Mouse (Mus musculus): ENCODE results near the gene Nup98. TPM values are rescaled to one million over a fixed set of nuclear protein-coding genes. Genes with fewer than 3 reads are reported as not detected.
A peak's percentile ranks its signal among the peaks of the same experiment; 100 is the strongest.

Nup98 gene
- polyA plus RNA-seq, 1 experiment from 2014 or later = 49.7 TPM

DNA sequence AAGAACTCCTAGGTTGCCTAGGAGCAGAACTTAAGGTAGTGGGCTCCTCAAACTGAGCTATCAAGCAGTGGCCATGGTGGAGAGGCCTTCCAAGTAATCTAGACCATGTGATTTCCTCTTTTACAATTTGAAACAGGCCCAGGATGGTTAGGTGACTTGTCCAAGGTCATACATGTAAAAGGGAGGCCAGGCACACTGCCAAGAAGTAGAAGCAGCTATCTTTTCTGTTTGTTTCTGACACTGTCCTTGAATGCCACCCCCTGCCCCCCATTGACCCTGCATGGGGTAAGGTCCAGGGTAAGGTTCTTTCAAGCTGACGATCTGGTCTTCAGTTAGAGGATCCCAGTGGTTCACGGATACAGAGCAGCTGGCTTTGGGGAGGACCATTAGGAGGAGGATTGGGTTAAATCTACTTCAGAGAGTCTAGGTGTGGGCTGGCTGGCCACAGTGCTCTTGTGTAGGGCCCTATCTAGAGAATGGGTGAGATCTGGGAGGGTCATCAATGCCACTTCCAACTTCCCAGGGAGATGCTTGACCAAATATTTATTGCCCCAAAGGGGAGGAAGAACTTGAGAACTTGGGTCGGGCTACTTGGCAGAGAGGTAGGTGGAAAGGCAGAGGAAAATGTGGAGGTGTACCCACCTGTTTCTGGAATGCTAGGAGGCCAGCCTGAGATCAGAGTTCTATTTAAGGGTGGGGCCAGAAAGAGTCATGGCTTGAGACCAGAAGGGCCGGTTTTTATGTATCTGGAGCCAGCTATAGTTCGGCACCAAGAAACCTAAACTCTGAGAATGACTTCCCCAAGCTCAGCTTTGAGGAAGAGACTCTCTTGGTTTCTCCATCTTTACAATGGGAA lies 14.1 kb upstream of the Nup98 start:
- Histone ChIP-seq H3K36me3 (peaks cover 34% of the 10 kb centered on the region), H3K27me3 (ENCODE audit: low read depth, poor library complexity, severe bottlenecking) (no peaks in the 10 kb centered on the region), H3K4me3 (0 out of 2 replicates have a peak overlapping the region, but pooled peaks have one; percentile 79), H3K9me3 (replicated peaks) (0 out of 2 replicates have a peak, but pooled peaks cover 2% of the 10 kb centered on the region), H3K4me1 (peaks cover 13% of the 10 kb centered on the region; the same call in 1 of the 2 replicates), H3K27ac (no peak overlapping the region)
- WGBS = 87% methylated on average over 5 of the region's 5 CpGs
- peak; percentile 26 for DNase-seq (ENCODE audit: low spot score)

DNA sequence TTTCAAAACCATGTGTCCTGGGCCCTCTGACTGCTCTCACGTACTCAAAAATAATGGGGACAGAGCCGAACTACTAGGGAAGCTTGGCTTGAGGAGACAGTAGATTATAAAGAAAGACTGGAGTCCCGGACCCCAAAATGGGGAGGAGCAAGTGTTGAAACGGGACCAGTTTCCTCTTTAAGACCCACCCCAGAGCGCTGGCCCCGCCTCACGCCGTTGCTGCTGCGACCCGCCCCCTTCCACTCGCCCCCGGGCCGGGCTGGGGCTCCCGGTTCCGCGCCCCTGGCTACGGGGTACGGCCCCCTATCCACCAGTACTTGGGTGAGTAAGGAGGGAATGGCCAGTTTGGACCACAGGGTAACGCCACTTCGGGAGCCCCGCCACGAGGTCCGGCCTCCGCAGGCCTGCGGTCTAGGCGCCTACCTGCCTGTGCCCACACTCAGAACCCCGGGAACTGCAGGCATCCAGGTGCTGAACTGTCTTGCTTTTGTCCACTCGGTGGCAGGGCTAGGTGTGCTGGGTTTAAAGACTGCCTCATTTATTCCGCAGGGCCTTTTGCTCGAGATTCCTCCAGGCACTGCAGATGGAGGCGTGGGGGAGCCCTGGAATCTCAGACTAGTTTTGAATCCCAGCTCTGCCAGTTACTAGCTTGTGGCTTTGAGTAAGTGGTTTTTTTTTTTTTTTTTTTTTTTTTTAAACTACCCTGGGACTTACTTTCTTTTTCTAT lies 13.0 kb upstream of the Nup98 start:
- WGBS = 2% methylated on average over 31 of the region's 31 CpGs
- H3K36me3 ChIP-seq = peaks cover 25% of the 10 kb centered on the region

DNA sequence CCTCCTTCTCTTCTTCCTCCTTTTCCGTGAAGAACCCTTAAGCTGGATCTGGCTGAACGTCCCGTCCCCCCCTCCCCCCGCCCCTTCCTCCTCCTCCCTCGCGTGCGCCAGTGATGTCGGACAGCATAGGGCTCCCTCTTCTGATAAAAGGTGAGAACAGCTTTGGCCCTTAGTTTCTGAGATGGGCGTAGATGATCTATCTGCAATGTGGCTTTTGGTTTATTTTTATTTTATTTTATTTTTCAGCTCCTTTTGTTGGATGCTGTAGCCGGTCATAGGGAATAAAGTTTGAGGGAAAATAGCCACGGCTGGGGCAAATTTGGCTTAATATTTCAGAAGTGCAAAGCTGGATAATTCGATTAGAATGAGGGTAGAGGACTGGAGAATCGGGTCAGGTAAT lies 12.4 kb upstream of the Nup98 start:
- peak; percentile 72 for DNase-seq (ENCODE audit: low spot score)
- no peaks in the 10 kb centered on the region for H3K27me3 ChIP-seq (ENCODE audit: low read depth, poor library complexity, severe bottlenecking)
- peaks cover 19% of the 10 kb centered on the region for H3K36me3 ChIP-seq
- WGBS = under 1% methylated on average over 11 of the region's 13 CpGs
- peaks cover 13% of the 10 kb centered on the region; the same call in 1 of the 2 replicates for H3K4me1 ChIP-seq
- peak overlapping the region; percentile 87 for H3K27ac ChIP-seq
- H3K9me3 ChIP-seq (replicated peaks) = no peaks in the 10 kb centered on the region
- H3K4me3 ChIP-seq = peak overlapping the region; percentile 79

More for the DNA sequence above, 13.0 kb upstream of the Nup98 start:
- DNase-seq (ENCODE audit: low spot score) = peak; percentile 80
- Histone ChIP-seq H3K9me3 (replicated peaks) (no peaks in the 10 kb centered on the region), H3K4me1 (peaks cover 13% of the 10 kb centered on the region; the same call in 1 of the 2 replicates), H3K27ac (peak overlapping the region; percentile 87), H3K4me3 (peak overlapping the region; percentile 79), H3K27me3 (ENCODE audit: low read depth, poor library complexity, severe bottlenecking) (no peaks in the 10 kb centered on the region)

DNA sequence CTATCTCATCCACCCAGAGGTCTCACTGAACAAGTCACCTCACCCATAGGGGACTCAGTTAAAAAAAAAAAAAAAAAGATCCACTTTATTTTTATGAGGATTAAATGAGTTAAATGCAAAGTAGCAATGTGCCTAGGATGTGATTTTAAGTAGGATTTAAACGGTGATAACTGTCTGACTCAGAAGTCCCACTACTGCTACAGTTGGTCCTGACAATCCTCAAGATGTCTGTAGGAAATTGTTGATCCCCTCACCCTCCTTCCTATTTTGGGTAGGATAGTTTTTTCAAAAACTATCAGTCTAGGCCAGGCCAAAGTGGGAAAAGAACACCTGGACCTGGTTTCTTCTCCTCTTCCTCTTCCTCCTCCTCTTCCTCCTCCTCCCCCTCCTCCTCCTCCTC lies 11.9 kb upstream of the Nup98 start:
- Histone ChIP-seq H3K36me3 (peaks cover 14% of the 10 kb centered on the region), H3K9me3 (replicated peaks) (no peaks in the 10 kb centered on the region), H3K4me1 (peaks cover 13% of the 10 kb centered on the region; the same call in 1 of the 2 replicates), H3K27ac (peak overlapping the region; percentile 61; the same call in 1 of the 2 replicates), H3K27me3 (ENCODE audit: low read depth, poor library complexity, severe bottlenecking) (no peaks in the 10 kb centered on the region), H3K4me3 (peak overlapping the region; percentile 79)
- 49% methylated on average over 1 of the region's 1 CpGs for WGBS
- no peak for DNase-seq (ENCODE audit: low spot score)

DNA sequence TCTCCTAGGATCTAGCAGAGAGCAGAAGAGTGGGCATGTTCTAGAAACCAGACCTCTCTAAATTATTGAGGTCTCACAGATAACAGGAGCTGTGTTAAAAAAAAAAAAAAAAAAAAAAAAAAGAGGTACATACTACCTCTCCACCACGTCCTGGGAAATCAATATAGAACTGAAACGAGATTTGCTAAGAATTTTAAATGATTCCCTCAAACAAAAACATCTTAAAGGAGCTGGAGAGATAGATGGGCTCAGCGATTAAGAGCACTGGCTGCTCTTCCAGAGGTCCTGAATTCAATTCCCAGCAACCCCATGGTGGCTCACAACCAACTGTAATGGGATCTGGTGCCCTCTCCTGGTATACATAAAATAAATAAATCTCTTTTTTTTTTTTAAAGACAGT lies 1.1 kb upstream of the Nup98 start:
- Histone ChIP-seq H3K27ac (peak overlapping the region; percentile 97), H3K36me3 (no peaks in the 10 kb centered on the region), H3K4me1 (peaks cover 5% of the 10 kb centered on the region), H3K4me3 (peak overlapping the region; percentile 95), H3K9me3 (replicated peaks) (no peaks in the 10 kb centered on the region), H3K27me3 (ENCODE audit: low read depth, poor library complexity, severe bottlenecking) (no peaks in the 10 kb centered on the region)
- no peak for DNase-seq (ENCODE audit: low spot score)
- 67% methylated on average over 3 of the region's 3 CpGs for WGBS

DNA sequence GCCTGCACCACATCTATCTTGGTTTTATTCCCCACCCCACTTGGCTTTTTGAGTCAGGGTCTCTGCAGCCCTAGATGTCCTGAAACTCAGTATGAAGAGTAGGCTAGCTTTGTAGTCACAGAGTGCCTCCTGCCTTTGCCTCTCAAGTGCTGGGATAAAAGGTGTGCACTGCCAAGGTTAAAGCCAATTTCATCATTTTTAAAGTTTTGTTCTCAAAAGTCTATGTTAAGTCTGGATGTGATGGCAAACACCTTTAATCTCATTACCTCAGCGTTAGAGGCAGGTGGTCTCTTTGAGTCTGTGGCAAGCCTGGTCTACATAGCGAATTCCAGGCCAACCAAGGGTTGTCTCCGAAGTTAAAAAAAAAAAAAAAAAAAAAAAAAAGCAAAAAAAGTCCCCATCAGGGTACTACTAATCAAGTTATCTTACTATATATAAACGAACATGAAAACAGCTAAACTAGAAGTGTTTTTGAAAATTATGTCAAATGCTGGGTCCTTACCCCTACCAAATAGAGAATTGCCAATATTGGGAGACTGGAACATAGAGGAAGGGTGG lies 1.1 kb downstream of the Nup98 start:
- no peaks in the 10 kb centered on the region for H3K27me3 ChIP-seq (ENCODE audit: low read depth, poor library complexity, severe bottlenecking)
- peak overlapping the region; percentile 95 for H3K4me3 ChIP-seq
- H3K27ac ChIP-seq = no peak overlapping the region
- no peaks in the 10 kb centered on the region for H3K9me3 ChIP-seq (replicated peaks)
- H3K4me1 ChIP-seq = peaks cover 5% of the 10 kb centered on the region
- no peak for DNase-seq (ENCODE audit: low spot score)
- peaks cover 10% of the 10 kb centered on the region for H3K36me3 ChIP-seq
- WGBS = 61% methylated on average over 4 of the region's 4 CpGs

DNA sequence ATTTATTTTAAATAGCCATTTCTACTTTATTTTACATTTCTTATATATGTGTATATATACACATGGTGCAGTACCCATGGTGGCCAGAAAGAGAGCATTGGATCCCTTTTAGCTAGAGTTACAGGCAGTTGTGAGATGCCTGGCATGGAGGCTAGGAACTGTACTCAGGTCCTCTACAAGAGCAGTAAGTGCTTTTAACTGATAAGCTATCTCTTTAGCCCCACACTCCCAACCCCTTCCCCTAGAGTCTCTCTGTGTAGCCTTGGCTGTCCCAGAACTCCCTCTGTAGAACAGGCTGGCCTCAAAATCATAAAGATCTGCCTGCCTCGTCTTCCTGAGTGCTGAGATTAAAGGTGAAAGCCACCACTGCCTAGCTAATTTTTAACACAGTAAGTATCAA lies 4.3 kb downstream of the Nup98 start:
- peaks cover 12% of the 10 kb centered on the region for H3K36me3 ChIP-seq
- WGBS = 89% methylated on average over 1 of the region's 1 CpGs
- no peak overlapping the region for H3K4me3 ChIP-seq
- no peaks in the 10 kb centered on the region for H3K9me3 ChIP-seq (replicated peaks)
- peaks cover 5% of the 10 kb centered on the region for H3K4me1 ChIP-seq
- no peak overlapping the region for H3K27ac ChIP-seq
- H3K27me3 ChIP-seq (ENCODE audit: low read depth, poor library complexity, severe bottlenecking) = no peaks in the 10 kb centered on the region
- DNase-seq (ENCODE audit: low spot score) = no peak

DNA sequence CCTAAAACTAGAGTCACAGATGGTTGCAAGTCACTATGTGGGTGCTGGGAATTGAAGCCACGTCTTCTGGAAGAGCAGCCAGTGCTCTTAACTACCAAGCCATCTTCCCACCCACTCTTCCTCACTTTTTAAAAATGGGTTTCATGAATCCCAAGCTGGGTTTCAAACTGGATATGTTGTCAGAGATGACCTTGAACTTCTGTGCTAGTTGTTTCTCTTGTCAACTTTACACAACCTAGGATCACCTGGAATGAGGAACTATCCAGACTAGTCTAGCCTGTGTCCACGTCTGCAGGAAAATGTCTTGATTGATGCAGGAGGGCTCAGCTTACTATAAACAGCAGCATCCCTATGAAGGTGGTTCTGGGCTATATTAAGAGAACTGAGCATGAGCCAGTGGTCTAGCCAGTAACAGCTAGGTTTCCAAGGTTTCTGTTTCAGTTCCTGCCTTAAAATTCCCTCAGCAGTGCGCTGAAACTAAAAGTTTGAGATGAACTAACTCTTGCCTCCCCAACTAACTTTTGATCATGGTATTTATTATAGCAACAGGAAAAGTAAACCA lies 5.6 kb downstream of the Nup98 start:
- WGBS = 90% methylated on average over 3 of the region's 3 CpGs
- no peak overlapping the region for H3K4me3 ChIP-seq
- no peaks in the 10 kb centered on the region for H3K9me3 ChIP-seq (replicated peaks)
- no peak overlapping the region for H3K27ac ChIP-seq
- no peak for DNase-seq (ENCODE audit: low spot score)
- H3K27me3 ChIP-seq (ENCODE audit: low read depth, poor library complexity, severe bottlenecking) = no peaks in the 10 kb centered on the region
- peaks cover 5% of the 10 kb centered on the region for H3K4me1 ChIP-seq
- H3K36me3 ChIP-seq = peaks cover 16% of the 10 kb centered on the region

DNA sequence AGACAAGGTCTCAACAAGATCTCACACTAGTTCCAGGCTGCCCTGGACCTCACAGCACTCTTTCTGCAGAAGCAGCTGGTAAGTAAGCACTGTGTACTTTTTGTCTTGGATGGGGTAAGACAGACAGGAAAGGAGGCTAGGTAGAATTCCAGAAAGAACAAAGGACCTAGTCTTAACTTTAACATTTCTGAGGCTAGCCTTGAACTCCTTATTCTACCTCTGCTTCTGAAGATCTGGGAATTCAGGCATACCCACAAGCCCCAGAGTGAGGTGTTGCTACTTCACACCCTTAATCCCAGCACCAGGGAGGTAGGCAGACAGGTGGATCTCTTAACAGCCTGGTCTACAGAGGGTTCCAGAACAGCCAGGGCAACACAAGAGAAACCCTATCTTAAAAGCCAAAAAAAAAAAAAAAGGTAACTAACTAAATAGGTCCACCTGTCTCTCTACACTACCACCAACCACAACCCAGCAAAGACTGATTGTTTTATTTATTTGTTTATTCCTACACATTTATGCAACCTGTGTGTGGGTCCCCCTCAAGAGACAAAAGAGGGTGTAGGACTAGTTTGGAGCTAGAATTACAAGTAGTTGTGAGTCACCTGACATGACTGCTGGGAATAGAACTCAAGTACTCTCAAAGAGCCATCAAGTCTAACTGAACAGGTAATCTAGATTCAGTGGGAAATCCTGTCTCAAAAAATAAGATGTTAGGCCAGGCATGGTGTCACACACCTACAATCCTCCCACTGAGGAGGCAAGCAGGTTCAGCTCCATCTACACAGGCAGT lies 8.8 kb downstream of the Nup98 start:
- H3K9me3 ChIP-seq (replicated peaks) = no peaks in the 10 kb centered on the region
- no peak for DNase-seq (ENCODE audit: low spot score)
- no peaks in the 10 kb centered on the region for H3K4me1 ChIP-seq
- H3K27ac ChIP-seq = no peak overlapping the region
- H3K4me3 ChIP-seq = no peak overlapping the region
- no peaks in the 10 kb centered on the region for H3K27me3 ChIP-seq (ENCODE audit: low read depth, poor library complexity, severe bottlenecking)
- H3K36me3 ChIP-seq = peaks cover 19% of the 10 kb centered on the region

DNA sequence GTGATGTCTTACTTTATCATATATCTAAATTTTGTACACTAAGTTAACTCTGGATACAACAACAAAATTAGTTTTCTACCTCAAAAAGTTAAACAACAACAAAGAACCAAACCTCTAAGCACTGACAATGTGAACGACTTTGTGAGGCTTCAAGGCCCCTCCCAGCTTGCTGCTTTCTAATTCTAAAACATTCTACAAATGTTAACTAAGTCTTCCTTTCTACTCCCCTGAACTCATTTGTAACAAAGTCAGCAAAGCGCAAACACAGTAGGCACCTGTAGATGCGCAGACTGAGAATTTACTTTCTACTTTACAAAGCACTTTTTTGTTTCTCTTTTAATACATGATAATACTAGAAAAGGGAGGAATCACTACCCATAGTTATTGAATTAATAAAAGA lies 9.4 kb downstream of the Nup98 start:
- DNase-seq (ENCODE audit: low spot score) = no peak
- WGBS = 87% methylated on average over 3 of the region's 3 CpGs
- Histone ChIP-seq H3K36me3 (peaks cover 20% of the 10 kb centered on the region), H3K4me1 (no peaks in the 10 kb centered on the region), H3K27me3 (ENCODE audit: low read depth, poor library complexity, severe bottlenecking) (no peaks in the 10 kb centered on the region), H3K27ac (no peak overlapping the region), H3K9me3 (replicated peaks) (no peaks in the 10 kb centered on the region), H3K4me3 (no peak overlapping the region)

DNA sequence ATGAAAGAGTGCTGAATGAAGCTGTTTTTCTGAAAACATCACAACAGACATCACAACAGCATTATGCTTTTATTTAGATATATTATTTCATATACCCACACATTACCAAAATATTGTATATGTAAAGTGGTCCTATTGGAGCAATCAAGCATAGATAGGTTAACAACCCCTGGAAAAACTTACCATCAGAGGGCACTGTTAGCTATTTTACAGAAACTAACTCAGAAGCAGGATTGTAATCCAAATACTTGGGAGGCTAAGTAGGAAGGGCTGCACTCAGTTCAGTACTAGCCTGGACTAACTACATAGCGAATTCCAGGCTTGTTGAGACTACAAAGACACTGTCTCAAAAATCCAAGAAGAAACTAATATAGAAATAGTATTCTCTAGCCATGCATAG lies 17.6 kb downstream of the Nup98 start:
- WGBS = 95% methylated on average over 1 of the region's 1 CpGs
- H3K9me3 ChIP-seq (replicated peaks) = no peaks in the 10 kb centered on the region
- no peaks in the 10 kb centered on the region for H3K4me1 ChIP-seq
- DNase-seq (ENCODE audit: low spot score) = no peak
- H3K36me3 ChIP-seq = peaks cover 85% of the 10 kb centered on the region
- H3K27ac ChIP-seq = no peak overlapping the region
- no peak overlapping the region for H3K4me3 ChIP-seq
- H3K27me3 ChIP-seq (ENCODE audit: low read depth, poor library complexity, severe bottlenecking) = no peaks in the 10 kb centered on the region

DNA sequence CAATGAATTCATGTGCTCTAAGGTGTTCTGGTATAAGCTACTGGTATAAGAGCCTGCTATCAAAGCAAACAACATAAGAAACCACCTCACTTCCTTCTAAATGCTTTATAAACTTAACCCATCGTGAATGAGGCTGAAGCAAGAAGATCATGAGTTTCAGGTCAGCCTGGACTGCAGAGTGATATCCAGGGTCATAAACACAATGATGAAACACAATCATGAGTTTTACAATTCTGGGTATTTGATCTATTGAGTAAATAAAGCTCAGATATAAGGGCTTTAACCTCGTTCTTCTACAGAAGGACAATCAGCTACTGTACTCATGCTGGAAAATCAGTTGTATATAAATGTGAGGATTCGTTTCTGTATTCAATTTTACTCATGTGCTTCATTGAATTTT lies 26.1 kb downstream of the Nup98 start:
- Histone ChIP-seq H3K4me3 (no peak overlapping the region), H3K27me3 (ENCODE audit: low read depth, poor library complexity, severe bottlenecking) (no peaks in the 10 kb centered on the region), H3K9me3 (replicated peaks) (no peaks in the 10 kb centered on the region), H3K27ac (no peak overlapping the region), H3K36me3 (peaks cover 97% of the 10 kb centered on the region), H3K4me1 (no peaks in the 10 kb centered on the region)
- DNase-seq (ENCODE audit: low spot score) = no peak
- 93% methylated on average over 3 of the region's 3 CpGs for WGBS
